Mouse (Mus musculus): ENCODE results near the gene Fdxr.
A peak's percentile ranks its signal among the peaks of the same experiment; 100 is the strongest.

Gene Fdxr

DNA sequence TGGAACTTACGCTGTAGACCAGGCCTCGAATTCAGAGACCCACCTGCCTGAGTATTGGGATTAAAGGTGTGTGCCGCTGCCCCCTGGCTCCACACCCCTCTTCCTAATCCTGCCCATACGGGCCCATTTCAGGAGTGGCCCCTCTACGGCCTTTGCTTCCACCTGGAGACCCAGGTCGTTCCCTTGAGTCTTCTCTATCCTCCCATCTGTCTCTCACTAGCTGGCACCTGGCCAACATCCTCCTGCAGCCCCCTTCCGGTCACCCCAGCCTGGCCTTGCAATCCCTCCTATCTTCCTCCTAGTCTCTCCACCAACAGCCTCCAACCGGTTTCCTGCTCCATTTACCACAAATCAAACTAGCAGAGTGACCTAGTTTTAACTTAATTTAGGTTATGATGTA, 13.0 kb upstream of the Fdxr start:
- no peak for DNase-seq (ENCODE audit: low spot score)

GRCm38 (mm10) chr11:115288305-115288704, 11.5 kb upstream of the Fdxr start:
- DNase-seq (ENCODE audit: low spot score) = no peak

DNA sequence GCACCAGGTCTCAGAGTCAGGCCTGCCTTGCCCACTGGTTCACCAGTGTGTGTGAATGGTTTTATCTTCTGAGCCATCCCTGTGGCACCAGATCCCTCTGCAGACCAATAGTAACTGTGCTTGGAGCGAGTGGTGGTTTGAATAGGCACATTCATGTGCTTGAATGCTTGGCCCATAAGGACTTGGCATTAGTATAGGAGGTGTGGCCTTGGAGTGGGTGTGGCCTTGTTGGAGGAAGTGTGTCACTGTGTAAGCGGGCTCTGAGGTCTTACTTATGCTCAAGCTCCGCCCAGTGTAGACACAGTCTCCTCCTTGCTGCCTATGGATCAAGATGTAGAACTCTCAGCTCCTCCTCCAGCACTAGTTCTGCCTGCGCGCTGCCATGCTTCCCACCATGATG, 10.5 kb upstream of the Fdxr start:
- DNase-seq (ENCODE audit: low spot score) = no peak

DNA sequence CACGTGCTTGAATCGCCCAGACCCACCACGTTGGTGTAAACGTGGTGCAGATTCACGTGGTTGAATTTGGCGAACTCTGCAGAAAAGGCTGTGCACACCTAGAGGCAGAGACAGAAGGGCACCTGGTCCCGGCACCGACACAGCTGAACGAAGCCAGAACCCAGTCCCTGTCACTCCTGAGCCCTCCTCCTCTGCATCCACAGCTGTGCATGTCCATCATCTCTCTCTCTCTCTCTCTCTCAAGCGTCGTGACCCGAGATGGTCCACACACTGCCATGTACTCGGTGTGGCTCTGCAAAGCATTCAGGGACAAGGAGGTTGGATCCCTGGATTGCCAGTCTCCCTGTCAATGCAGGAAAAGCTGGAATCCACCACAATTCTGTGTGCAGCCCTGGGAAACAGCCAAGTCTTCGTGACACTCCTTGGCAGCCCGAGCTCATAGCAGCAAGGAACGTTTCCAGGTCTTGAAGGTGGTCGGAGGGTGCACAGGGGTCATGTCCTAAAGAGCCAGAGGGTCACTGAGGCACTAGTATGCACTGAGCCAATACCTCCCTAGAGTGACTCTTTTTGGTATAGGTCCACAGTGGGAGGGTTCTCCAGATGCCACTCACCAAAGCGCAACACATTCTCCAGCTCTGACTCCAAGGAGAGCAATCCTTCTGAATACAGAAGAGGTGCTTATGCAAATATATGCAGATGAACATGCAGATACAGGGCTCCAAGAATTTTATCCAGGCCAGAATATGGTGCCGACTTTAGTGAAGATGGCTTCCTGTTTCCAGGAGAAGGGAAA, 9.5 kb upstream of the Fdxr start:
- DNase-seq (ENCODE audit: low spot score) = no peak

GRCm38 (mm10) chr11:115285282-115285681, 8.4 kb upstream of the Fdxr start:
- DNase-seq (ENCODE audit: low spot score) = no peak

GRCm38 (mm10) chr11:115283891-115284620, 7.2 kb upstream of the Fdxr start:
- no peak for DNase-seq (ENCODE audit: low spot score)

DNA sequence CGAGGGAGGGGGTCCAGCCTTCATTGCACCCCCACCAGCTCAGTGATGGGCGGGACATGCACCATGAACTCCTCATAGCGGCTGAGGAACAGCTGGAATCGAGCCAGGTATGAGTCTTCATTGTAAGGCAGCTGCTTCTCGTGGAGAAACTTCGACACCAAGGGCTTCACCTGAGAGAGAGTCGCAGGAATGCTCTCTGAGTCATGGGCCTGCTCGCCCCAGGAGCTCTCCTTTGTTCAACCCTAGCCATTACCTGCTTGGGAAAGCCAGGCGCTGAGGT, 6.6 kb upstream of the Fdxr start:
- no peak for DNase-seq (ENCODE audit: low spot score)

- no peak for DNase-seq (ENCODE audit: low spot score)
Observed at GRCm38 (mm10) chr11:115282723-115283485, 6.1 kb upstream of the Fdxr start.

- peak; percentile 42 for DNase-seq (ENCODE audit: low spot score)
Observed at GRCm38 (mm10) chr11:115282295-115282694, 5.4 kb upstream of the Fdxr start.

GRCm38 (mm10) chr11:115279726-115280125, 2.9 kb upstream of the Fdxr start:
- no peak for DNase-seq (ENCODE audit: low spot score)

GRCm38 (mm10) chr11:115278176-115278575, 1.3 kb upstream of the Fdxr start:
- no peak for DNase-seq (ENCODE audit: low spot score)

- no peak for DNase-seq (ENCODE audit: low spot score)
Observed at GRCm38 (mm10) chr11:115277604-115277975, 740 bp upstream of the Fdxr start.

DNA sequence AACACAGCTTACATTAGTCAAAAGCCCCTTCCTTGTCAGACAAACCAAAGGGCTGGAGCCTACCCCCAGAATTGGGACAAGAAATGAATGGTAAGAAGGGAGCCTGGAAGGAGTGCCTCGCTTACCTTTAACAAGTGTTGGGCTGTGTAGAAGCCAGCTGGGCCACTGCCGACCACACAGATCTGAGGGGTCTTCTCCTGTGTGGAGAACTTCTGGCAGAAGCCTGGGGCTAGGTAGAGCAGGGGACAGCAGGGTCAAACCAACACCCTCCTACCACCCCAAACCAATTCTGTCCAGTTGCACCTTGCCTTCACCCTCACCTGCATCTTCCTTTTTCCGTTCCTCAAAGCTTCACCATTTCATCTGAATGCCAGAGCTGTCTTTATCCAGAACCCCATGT, 896 bp downstream of the Fdxr start:
- DNase-seq (ENCODE audit: low spot score) = no peak

GRCm38 (mm10) chr11:115275509-115275908, 1.3 kb downstream of the Fdxr start:
- no peak for DNase-seq (ENCODE audit: low spot score)

DNA sequence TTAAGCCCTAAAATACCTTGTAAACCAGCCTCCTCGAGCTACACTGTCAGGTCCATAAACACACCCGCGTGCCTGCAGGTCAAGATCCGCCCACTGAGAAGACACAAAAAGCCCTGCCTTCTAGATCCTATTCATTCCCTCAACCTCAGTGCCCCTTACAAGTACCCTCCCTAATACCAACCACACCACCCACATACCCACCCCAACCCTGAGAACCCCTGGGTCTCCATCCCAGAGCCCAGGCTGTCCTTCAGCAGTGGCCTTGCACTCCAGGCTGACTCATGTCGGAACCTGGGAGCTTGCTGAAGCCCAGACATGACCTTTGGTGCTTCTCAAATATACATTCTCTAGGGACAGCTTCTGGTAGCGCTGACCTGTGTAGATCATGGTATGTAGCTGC, 2.1 kb downstream of the Fdxr start:
- DNase-seq (ENCODE audit: low spot score) = no peak

- peak; percentile 28 for DNase-seq (ENCODE audit: low spot score)
Observed at GRCm38 (mm10) chr11:115274178-115274577, 2.7 kb downstream of the Fdxr start.

- DNase-seq (ENCODE audit: low spot score) = no peak
Observed at GRCm38 (mm10) chr11:115273735-115274134, 3.1 kb downstream of the Fdxr start.

- DNase-seq (ENCODE audit: low spot score) = peak; percentile 38
Observed at GRCm38 (mm10) chr11:115272894-115273498, 3.9 kb downstream of the Fdxr start.

DNA sequence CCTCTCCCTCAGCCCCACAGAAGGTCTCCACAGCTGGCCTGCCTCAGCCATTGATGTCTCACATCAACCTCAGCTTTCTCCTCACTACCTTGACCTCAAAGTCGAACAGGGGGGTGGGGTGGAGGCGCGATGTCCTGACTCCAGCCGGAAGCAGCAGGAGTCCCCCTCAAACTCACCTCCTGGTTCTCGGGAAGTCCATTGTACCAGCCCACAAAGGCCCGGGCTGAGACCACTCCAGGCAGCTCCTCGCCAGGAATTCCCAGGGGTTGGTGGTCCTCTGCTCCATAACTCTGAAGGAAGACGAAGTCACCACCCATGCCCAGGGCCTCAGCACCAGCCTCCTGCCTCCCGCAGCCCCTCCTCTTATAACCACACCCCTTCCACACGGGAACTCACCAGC, 5.4 kb downstream of the Fdxr start:
- DNase-seq (ENCODE audit: low spot score) = no peak

DNA sequence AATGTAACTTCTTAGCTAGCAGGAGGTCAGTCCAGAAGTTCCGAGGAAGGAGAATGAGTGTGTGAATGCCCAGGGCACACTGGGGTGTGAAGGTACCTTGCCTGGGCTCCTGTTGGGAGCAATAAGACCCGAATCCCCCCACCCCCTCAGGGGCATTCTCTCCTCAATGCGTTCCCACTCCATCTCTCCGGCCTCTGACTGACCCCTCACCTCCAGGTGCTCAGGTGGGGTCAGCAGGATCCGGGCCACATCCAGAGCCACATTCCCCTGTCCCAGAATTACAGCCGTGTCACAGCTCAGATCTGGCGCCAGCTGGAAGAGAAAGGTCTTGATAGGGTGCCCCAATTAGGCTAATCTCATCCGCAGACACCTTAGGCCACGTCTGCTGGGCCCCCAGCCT, 5.8 kb downstream of the Fdxr start:
- DNase-seq (ENCODE audit: low spot score) = no peak

- DNase-seq (ENCODE audit: low spot score) = peak; percentile 79
Observed at GRCm38 (mm10) chr11:115270148-115270861, 6.5 kb downstream of the Fdxr start.
